Mouse (Mus musculus) liver, postnatal 0 days (tissue): ENCODE measurements at regions not wholly inside any gene's neighbourhood (a gene's known extent, or its start where the extent isn't known, plus 50 kb on each side); places are given as distances from the start of the nearest gene placed in this dataset.

ENCODE experiments used
- ATAC-seq: fragments of 200-750 bp; cut with Nextera tagmentation; 2 replicates; pipeline ENCODE4 v1.8.0; 2017; ENCODE audit warnings: mild to moderate bottlenecking, moderate library complexity
- DNase-seq: peaks from one replicate; pipeline ENCODE4 v3.0.0-alpha.2; 2016
- H3K27ac ChIP-seq: fragments of 300-500 bp; sonication (generic); 2 replicates; pipeline ENCODE4 v1.5.1; 2014; ENCODE audit warnings: antibody characterized with exemption, moderate library complexity, mild to moderate bottlenecking, low read depth
- H3K27me3 ChIP-seq: fragments of 300-500 bp; sonication (generic); 2 replicates; pipeline ENCODE4 v1.6.1; 2014; ENCODE audit warnings: low read length, control low read depth, mixed read lengths; ENCODE audit not compliant: insufficient read depth
- H3K36me3 ChIP-seq: fragments of 300-500 bp; sonication (generic); replicated peaks from 2 replicates; pipeline ENCODE4 v1.6.1; 2014; ENCODE audit warnings: mild to moderate bottlenecking, control low read depth, low read length, moderate library complexity, mixed read lengths; ENCODE audit not compliant: insufficient read depth
- H3K4me1 ChIP-seq: fragments of 300-500 bp; sonication (generic); 2 replicates; pipeline ENCODE4 v1.6.1; 2014; ENCODE audit warnings: antibody characterized with exemption, mild to moderate bottlenecking, control low read depth; ENCODE audit not compliant: insufficient read depth
- H3K4me2 ChIP-seq: fragments of 300-500 bp; sonication (generic); 2 replicates; pipeline ENCODE4 v1.6.1; 2014; ENCODE audit warnings: low read depth, mild to moderate bottlenecking, low read length, moderate library complexity, mixed read lengths
- H3K4me3 ChIP-seq: fragments of 300-500 bp; sonication (generic); 2 replicates; pipeline ENCODE4 v1.5.1; 2014; ENCODE audit warnings: low read depth, low read length
- H3K9ac ChIP-seq: fragments of 300-500 bp; sonication (generic); replicated peaks from 2 replicates; pipeline ENCODE4 v1.6.1; 2014; ENCODE audit warnings: mild to moderate bottlenecking, moderate library complexity
- H3K9me3 ChIP-seq: fragments of 300-500 bp; sonication (generic); 2 replicates; pipeline ENCODE4 v1.6.1; 2016; ENCODE audit warnings: mild to moderate bottlenecking, control low read depth, low read length, mixed read lengths
- CTCF ChIP-seq: sonication (generic); IDR thresholded peaks from 2 replicates; pipeline ENCODE4 v1.5.1; 2016; ENCODE audit warnings: antibody characterized with exemption, low read depth
- EP300 ChIP-seq: IDR thresholded peaks from 2 replicates; pipeline ENCODE4 v1.6.1; 2016; ENCODE audit warnings: antibody characterized with exemption, low read depth, mild to moderate bottlenecking
- WGBS: fragments of 180-500 bp; shearing (Covaris S2); extraction: QIAGEN DNeasy Blood & Tissue Kit; methylation state at CpG from one replicate; pipeline ENCODE4 v1.1.7; 2014; ENCODE audit not compliant: insufficient replicate concordance; 5-methylcytosine and 5-hydroxymethylcytosine counted together

DNA sequence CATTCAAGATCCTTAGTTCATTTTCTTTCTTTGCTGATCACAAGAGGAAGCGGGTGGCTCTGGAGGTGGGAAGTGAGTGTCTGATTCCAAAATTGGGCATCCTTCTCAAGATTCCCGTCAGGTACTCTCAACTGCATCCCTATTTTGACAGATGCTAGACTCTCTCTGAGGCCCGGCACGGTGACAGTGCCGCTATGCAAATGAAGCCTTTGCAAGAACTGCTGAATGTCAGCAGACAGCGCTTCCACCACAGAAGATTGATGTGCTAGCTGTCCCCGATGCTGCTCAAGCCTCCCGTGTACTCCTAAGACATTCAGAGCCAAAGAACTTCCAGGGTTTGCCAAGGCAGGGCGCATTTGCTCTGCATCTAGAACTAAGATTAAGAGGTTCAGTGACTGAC lies 50.9 kb upstream of the Cpne4 start:
- TF ChIP-seq CTCF (no peak), EP300 (no peak)
- H3K27ac ChIP-seq: no peak overlapping the region
- H3K27me3 ChIP-seq: no peaks in the 10 kb centered on the region
- no peak overlapping the region for H3K4me2 ChIP-seq
- H3K4me3 ChIP-seq: no peak overlapping the region
- H3K9me3 ChIP-seq: no peaks in the 10 kb centered on the region
- no peak overlapping the region for H3K9ac ChIP-seq
- DNase-seq (no peak), ATAC-seq (no peak)
- no peaks in the 10 kb centered on the region for H3K4me1 ChIP-seq
- no peaks in the 10 kb centered on the region for H3K36me3 ChIP-seq
- 67% methylated on average over 9 of the region's 9 CpGs for WGBS

DNA sequence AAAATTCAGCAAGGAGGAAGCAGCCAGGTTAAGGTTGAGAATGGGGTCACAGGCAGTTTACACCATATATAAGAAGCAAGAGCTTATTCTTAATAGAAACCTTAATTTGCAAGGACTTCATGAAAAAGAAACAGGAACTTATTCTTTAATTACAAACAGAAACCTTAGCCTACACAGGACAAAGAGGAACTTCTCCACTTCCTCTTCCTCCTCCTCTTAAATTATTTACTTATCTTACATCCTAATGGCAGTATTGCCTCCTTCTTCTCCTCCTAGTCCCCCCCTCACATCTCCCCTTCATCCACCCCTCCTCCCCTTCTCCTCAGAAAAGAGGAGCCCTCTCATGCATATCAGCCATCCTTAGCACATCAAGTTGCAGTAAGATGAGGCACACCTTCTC lies 56.4 kb upstream of the Cpne4 start:
- no peak for DNase-seq
- no peaks in the 10 kb centered on the region for H3K27me3 ChIP-seq
- H3K27ac ChIP-seq: no peak overlapping the region
- TF ChIP-seq CTCF (no peak), EP300 (no peak)
- H3K9me3 ChIP-seq: no peaks in the 10 kb centered on the region
- no peak for ATAC-seq
- no peak overlapping the region for H3K4me3 ChIP-seq
- H3K4me1 ChIP-seq: no peaks in the 10 kb centered on the region
- no peak overlapping the region for H3K4me2 ChIP-seq
- no peaks in the 10 kb centered on the region for H3K36me3 ChIP-seq
- no peak overlapping the region for H3K9ac ChIP-seq

DNA sequence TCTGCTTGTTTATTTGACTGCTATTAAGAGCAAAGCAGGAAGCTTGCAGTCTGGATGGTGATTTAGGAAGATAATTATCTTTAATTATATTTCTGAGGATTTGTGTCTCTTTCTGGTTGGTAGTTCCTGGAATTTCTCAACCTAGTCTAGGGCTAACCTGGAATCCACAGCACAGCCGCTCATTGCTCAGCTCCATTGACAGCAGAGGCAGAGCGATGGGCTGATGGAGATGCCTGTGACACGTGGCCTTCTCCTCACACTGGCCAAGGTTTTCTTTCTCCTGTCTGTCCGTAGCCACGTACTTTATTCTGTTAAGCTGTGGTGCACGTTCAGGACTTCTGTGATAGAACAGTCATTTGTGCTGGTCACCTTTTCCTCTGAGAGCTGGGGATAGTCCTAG lies 57.7 kb upstream of the Cpne4 start:
- no peaks in the 10 kb centered on the region for H3K4me1 ChIP-seq
- no peak overlapping the region for H3K4me3 ChIP-seq
- H3K4me2 ChIP-seq: no peak overlapping the region
- TF ChIP-seq EP300 (no peak), CTCF (no peak)
- H3K27ac ChIP-seq: no peak overlapping the region
- ATAC-seq: no peak
- no peaks in the 10 kb centered on the region for H3K36me3 ChIP-seq
- H3K9ac ChIP-seq: no peak overlapping the region
- H3K27me3 ChIP-seq: no peaks in the 10 kb centered on the region
- 53% methylated on average over 6 of the region's 6 CpGs for WGBS
- no peaks in the 10 kb centered on the region for H3K9me3 ChIP-seq
- DNase-seq: no peak

DNA sequence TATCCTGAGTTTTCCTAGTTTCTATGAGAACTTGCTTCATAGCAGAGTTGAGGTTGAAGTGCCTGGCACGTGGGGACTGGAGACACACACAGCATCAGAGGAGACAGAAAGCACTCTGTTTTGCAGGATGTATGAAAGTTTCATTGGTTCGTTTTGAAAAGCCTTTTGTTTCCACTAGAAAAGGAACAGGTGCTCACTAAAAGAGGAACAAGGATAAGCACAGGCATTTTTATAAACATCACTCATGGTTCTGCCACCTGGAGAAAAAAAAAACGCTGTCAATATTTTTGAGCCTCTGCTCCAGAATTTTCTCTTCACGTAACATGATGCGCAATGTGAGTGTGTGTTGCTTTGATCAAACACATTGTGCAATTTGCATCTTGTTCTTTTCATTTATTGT lies 64.6 kb upstream of the Cpne4 start:
- no peaks in the 10 kb centered on the region for H3K36me3 ChIP-seq
- H3K27ac ChIP-seq: no peak overlapping the region
- H3K9ac ChIP-seq: no peak overlapping the region
- H3K9me3 ChIP-seq: no peaks in the 10 kb centered on the region
- DNase-seq: no peak
- no peak for ATAC-seq
- H3K4me2 ChIP-seq: no peak overlapping the region
- no peak overlapping the region for H3K4me3 ChIP-seq
- H3K27me3 ChIP-seq: no peaks in the 10 kb centered on the region
- TF ChIP-seq CTCF (no peak), EP300 (no peak)
- WGBS: 60% methylated on average over 5 of the region's 5 CpGs
- H3K4me1 ChIP-seq: no peaks in the 10 kb centered on the region

DNA sequence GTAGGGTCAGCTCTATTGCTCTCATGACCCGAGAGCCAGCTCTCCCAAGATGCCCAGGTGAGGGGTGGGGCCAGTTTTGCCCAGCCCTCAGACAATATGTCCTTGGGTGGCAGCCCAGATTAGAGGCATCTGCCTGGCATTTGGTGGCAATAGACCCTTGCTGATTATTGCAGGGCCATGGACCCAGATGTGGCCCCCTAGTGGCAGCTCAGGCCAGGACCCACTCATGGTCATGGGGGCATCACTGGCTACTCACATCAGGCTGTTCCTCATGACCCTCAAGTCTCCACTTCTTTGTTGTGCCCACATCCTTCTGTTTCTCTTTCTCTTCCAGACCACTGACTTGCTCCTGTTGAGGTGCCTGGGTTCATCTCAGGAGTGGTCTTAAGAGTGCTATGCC lies 66.4 kb upstream of the Cpne4 start:
- ATAC-seq (no peak), DNase-seq (peak; percentile 15)
- 31% methylated on average over 1 of the region's 1 CpGs for WGBS
- no peak for TF ChIP-seq EP300
- TF ChIP-seq CTCF: peak; percentile 46
- Histone ChIP-seq H3K36me3 (no peaks in the 10 kb centered on the region), H3K4me3 (no peak overlapping the region), H3K27ac (no peak overlapping the region), H3K4me1 (no peaks in the 10 kb centered on the region), H3K9ac (no peak overlapping the region), H3K4me2 (no peak overlapping the region), H3K27me3 (no peaks in the 10 kb centered on the region), H3K9me3 (no peaks in the 10 kb centered on the region)

DNA sequence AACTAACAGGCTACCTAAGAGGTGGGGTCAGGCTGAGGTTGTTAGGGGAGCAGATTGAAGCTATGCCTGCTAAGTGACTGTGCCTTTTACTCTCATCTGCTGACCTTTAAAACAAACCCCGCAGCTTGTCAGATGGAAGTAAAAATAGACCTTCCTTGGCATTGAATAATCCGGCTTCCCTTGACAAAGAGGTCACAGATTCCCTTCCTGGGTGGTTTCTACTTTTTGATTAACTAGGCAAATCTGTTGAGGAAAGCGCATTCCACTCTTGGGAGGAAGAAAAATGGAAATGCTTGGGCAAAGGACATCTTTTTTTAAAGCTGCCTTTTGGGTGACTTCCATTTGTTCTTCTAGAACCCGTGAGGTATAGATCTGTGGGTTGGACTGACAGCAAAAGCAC lies 72.3 kb upstream of the Cpne4 start:
- WGBS: 62% methylated on average over 4 of the region's 4 CpGs
- H3K9me3 ChIP-seq: no peaks in the 10 kb centered on the region

DNA sequence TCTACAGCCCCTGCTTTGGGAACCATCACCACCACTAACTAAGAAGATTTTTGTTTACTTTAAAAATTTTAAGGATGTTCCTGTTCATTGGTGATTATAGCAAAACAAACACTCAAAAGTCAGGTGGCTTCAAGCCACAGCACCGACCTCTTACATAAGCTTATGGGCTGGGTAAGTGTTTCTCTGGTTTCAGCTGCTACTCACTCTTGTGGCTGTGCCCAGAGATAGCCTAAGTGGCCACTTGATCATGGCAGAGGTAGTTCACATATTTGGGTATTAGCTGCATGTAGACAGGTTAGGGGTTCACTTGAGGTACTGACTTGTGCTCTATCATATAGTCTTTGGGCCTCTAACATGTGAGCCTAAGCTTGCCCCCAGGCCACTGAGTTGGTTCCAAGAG lies 79.8 kb upstream of the Cpne4 start:
- no peaks in the 10 kb centered on the region for H3K4me1 ChIP-seq
- WGBS: 38% methylated on average over 1 of the region's 1 CpGs
- H3K9me3 ChIP-seq: no peaks in the 10 kb centered on the region
- H3K4me2 ChIP-seq: no peak overlapping the region
- H3K27me3 ChIP-seq: no peaks in the 10 kb centered on the region
- no peak for DNase-seq
- no peak for ATAC-seq
- H3K4me3 ChIP-seq: no peak overlapping the region
- no peak overlapping the region for H3K9ac ChIP-seq
- H3K36me3 ChIP-seq: no peaks in the 10 kb centered on the region
- no peak for TF ChIP-seq EP300
- TF ChIP-seq CTCF: no peak
- no peak overlapping the region for H3K27ac ChIP-seq

More for the DNA sequence above, 72.3 kb upstream of the Cpne4 start:
- Histone ChIP-seq H3K9ac (no peak overlapping the region), H3K4me3 (no peak overlapping the region), H3K36me3 (no peaks in the 10 kb centered on the region), H3K4me1 (no peaks in the 10 kb centered on the region), H3K4me2 (no peak overlapping the region), H3K27me3 (no peaks in the 10 kb centered on the region), H3K27ac (no peak overlapping the region)
- ATAC-seq: no peak
- DNase-seq: no peak
- no peak for TF ChIP-seq EP300
- TF ChIP-seq CTCF: no peak
